Mouse (Mus musculus): ENCODE results near the gene Nfxl1.

- TF ChIP-seq POLR2A (IDR thresholded peaks at IDR 0.05; ENCODE audit: insufficient read depth, low read depth, low read length) (no peak), CTCF (IDR thresholded peaks at IDR 0.05; ENCODE audit: insufficient read depth, low read depth, low read length) (no peak)
Measured at GRCm38 (mm10) chr5:72558716-72559526, 563 bp downstream of the Nfxl1 start.

Data from olfactory bulb, adult 2 months (tissue).